Mouse (Mus musculus) thymus, adult 2 months (tissue): ENCODE results near the gene Olfr1048. TPM values are rescaled to one million over a fixed set of nuclear protein-coding genes. Genes with fewer than 3 reads are reported as not detected.

Experiments used
- DNase-seq: peaks from one replicate; pipeline ENCODE4 v3.0.0; 2021
- H3K27ac ChIP-seq: fragments of 200-500 bp; 2 replicates; pipeline ENCODE4 v1.5.1; 2012; ENCODE audit warnings: low read length, control low read depth; ENCODE audit not compliant: control insufficient read depth, insufficient read depth
- H3K27me3 ChIP-seq: fragments of 200-500 bp; 2 replicates; pipeline ENCODE4 v1.6.1; 2012; ENCODE audit warnings: mild to moderate bottlenecking, low read length, moderate library complexity, mixed read lengths; ENCODE audit not compliant: control insufficient read depth, insufficient read depth
- H3K36me3 ChIP-seq: fragments of 200-500 bp; 2 replicates; pipeline ENCODE4 v1.6.1; 2012; ENCODE audit warnings: mild to moderate bottlenecking, low read length, moderate library complexity; ENCODE audit not compliant: control insufficient read depth, insufficient read depth
- H3K4me1 ChIP-seq: fragments of 200-500 bp; replicated peaks from 2 replicates; pipeline ENCODE4 v1.6.1; 2012; ENCODE audit warnings: low read length; ENCODE audit not compliant: control insufficient read depth, insufficient read depth
- H3K4me3 ChIP-seq: fragments of 200-500 bp; 2 replicates; pipeline ENCODE4 v1.5.1; 2012; ENCODE audit warnings: mild to moderate bottlenecking, low read length, control low read depth, moderate library complexity; ENCODE audit not compliant: control insufficient read depth, insufficient read depth
- CTCF ChIP-seq: fragments of 200-500 bp; IDR thresholded peaks from 2 replicates; pipeline ENCODE4 v1.5.1; 2012; ENCODE audit warnings: mild to moderate bottlenecking, control low read depth, low read length, moderate library complexity, borderline replicate concordance; ENCODE audit not compliant: control insufficient read depth, poor library complexity, insufficient read depth; ENCODE audit errors: extremely low read depth
- POLR2A ChIP-seq: fragments of 200-500 bp; IDR thresholded peaks from 2 replicates; pipeline ENCODE4 v1.6.1; 2012; ENCODE audit warnings: mild to moderate bottlenecking, low read length, control low read depth, moderate library complexity; ENCODE audit not compliant: control insufficient read depth, poor library complexity, insufficient read depth; ENCODE audit errors: extremely low read depth
- polyA plus RNA-seq: library from polyadenylated mRNA; depleted of rRNA; stranded (reverse); fragments of >200 nt; gene quantifications from 2 replicates; pipeline ENCODE4 v1.2.3, GENCODE M21; 2012; rRNA removed

Gene Olfr1048
- polyA plus RNA-seq, 1 experiment: not detected

GRCm38 (mm10) chr2:86185583-86185982 is 54.5 kb downstream of the Olfr1048 start, which contains the start of gene Olfr52:
Gene Olfr52 (minus strand): TSS chr2:86185683.
- TF ChIP-seq POLR2A (no peak), CTCF (no peak)
- Histone ChIP-seq H3K27me3 (no peaks in the 10 kb centered on the region), H3K36me3 (no peaks in the 10 kb centered on the region), H3K27ac (no peak within 1 kb of the TSS), H3K4me3 (no peak within 1 kb of the TSS), H3K4me1 (no peaks in the 10 kb centered on the region)
- DNase-seq: no peak

Other genes with a start within 250 kb of the Olfr1048 start
- gene Olfr1031, start 250.0 kb downstream of the Olfr1048 start, polyA plus RNA-seq: not detected in 2 replicates
- not detected in 2 replicates for gene Olfr1032, start 234.7 kb downstream of the Olfr1048 start, polyA plus RNA-seq
- gene Olfr1033, start 219.7 kb downstream of the Olfr1048 start, polyA plus RNA-seq: 0.39 and 0.56 TPM in 2 replicates
- 0.04 TPM in 2 replicates for gene Olfr1034, start 194.4 kb downstream of the Olfr1048 start, polyA plus RNA-seq
- gene Olfr1036, start 166.3 kb downstream of the Olfr1048 start, polyA plus RNA-seq: not detected in 2 replicates
- not detected in 2 replicates for gene Olfr1037, start 152.9 kb downstream of the Olfr1048 start, polyA plus RNA-seq
- not detected in 2 replicates for gene Olfr1039, start 104.4 kb downstream of the Olfr1048 start, polyA plus RNA-seq
- gene Olfr1040, start 93.6 kb downstream of the Olfr1048 start, polyA plus RNA-seq: not detected in 2 replicates
- gene Olfr1042, start 78.5 kb downstream of the Olfr1048 start, polyA plus RNA-seq: not detected in 2 replicates
- gene Olfr1043, start 72.8 kb downstream of the Olfr1048 start, polyA plus RNA-seq: not detected in 2 replicates
- not detected in 2 replicates for gene Olfr1044, start 62.5 kb downstream of the Olfr1048 start, polyA plus RNA-seq
- gene Olfr52, start 54.6 kb downstream of the Olfr1048 start, polyA plus RNA-seq: not detected in 2 replicates
- gene Olfr1045, start 37.3 kb downstream of the Olfr1048 start, polyA plus RNA-seq: not detected in 2 replicates
- not detected in 2 replicates for gene Olfr1046, start 21.0 kb downstream of the Olfr1048 start, polyA plus RNA-seq
- not detected in 2 replicates for gene Olfr1047, start 8.9 kb downstream of the Olfr1048 start, polyA plus RNA-seq
- gene Olfr1049, start 18.0 kb upstream of the Olfr1048 start, polyA plus RNA-seq: not detected in 2 replicates
- gene Olfr1051, start 38.8 kb upstream of the Olfr1048 start, polyA plus RNA-seq: not detected in 2 replicates
- gene Olfr1052, start 52.2 kb upstream of the Olfr1048 start, polyA plus RNA-seq: not detected in 2 replicates
- gene Olfr1053, start 75.0 kb upstream of the Olfr1048 start, polyA plus RNA-seq: not detected in 2 replicates
- not detected in 2 replicates for gene Olfr1054, start 95.1 kb upstream of the Olfr1048 start, polyA plus RNA-seq
- gene Olfr1055, start 110.0 kb upstream of the Olfr1048 start, polyA plus RNA-seq: not detected in 2 replicates
- gene Olfr1056, start 122.2 kb upstream of the Olfr1048 start, polyA plus RNA-seq: not detected in 2 replicates
- gene Olfr1057, start 138.1 kb upstream of the Olfr1048 start, polyA plus RNA-seq: not detected in 2 replicates
- not detected in 2 replicates for gene Olfr1058, start 148.3 kb upstream of the Olfr1048 start, polyA plus RNA-seq
- gene Olfr1061, start 173.8 kb upstream of the Olfr1048 start, polyA plus RNA-seq: not detected in 2 replicates
- gene Olfr1062, start 186.5 kb upstream of the Olfr1048 start, polyA plus RNA-seq: 0.15 TPM in 1 of 2 replicates, not detected in the other
- 0.09 TPM in 1 of 2 replicates, not detected in the other for gene Olfr1065, start 210.3 kb upstream of the Olfr1048 start, polyA plus RNA-seq
- gene Olfr1066, start 216.0 kb upstream of the Olfr1048 start, polyA plus RNA-seq: not detected in 2 replicates
- not detected in 2 replicates for gene Olfr228, start 247.1 kb upstream of the Olfr1048 start, polyA plus RNA-seq